Mouse (Mus musculus) kidney, adult 2 months (tissue): Measurements from ENCODE around the gene Aox3. TPM values are rescaled to one million over a fixed set of nuclear protein-coding genes. Genes with fewer than 3 reads are reported as not detected.

Source experiments
- DNase-seq: peaks from one replicate; pipeline ENCODE4 v3.0.0; 2021
- H3K27ac ChIP-seq: fragments of 200-500 bp; 2 replicates; pipeline ENCODE4 v1.5.1; 2012; ENCODE audit warnings: low read depth, low read length, control low read depth, inconsistent platforms; ENCODE audit not compliant: insufficient read depth
- H3K27me3 ChIP-seq: fragments of 200-500 bp; replicated peaks from 2 replicates; pipeline ENCODE4 v1.6.1; 2012; ENCODE audit warnings: mild to moderate bottlenecking, moderate library complexity, low read length, inconsistent platforms; ENCODE audit not compliant: control insufficient read depth, insufficient read depth
- H3K36me3 ChIP-seq: fragments of 200-500 bp; 2 replicates; pipeline ENCODE4 v1.6.1; 2012; ENCODE audit warnings: mild to moderate bottlenecking, moderate library complexity, low read length, inconsistent platforms; ENCODE audit not compliant: control insufficient read depth, insufficient read depth
- H3K4me1 ChIP-seq: fragments of 200-500 bp; 2 replicates; pipeline ENCODE4 v1.6.1; 2011; ENCODE audit warnings: low read length; ENCODE audit not compliant: control insufficient read depth, insufficient read depth
- H3K4me3 ChIP-seq: fragments of 200-500 bp; 2 replicates; pipeline ENCODE4 v1.5.1; 2011; ENCODE audit warnings: mild to moderate bottlenecking, low read depth, low read length, control low read depth; ENCODE audit not compliant: insufficient read depth
- CTCF ChIP-seq: fragments of 200-500 bp; conservative IDR thresholded peaks from 2 replicates; pipeline ENCODE4 v1.5.1; 2011; ENCODE audit warnings: low read depth, mild to moderate bottlenecking, control low read depth, low read length, moderate library complexity, mixed read lengths; ENCODE audit not compliant: insufficient read depth, insufficient read length
- POLR2A ChIP-seq: fragments of 200-500 bp; IDR thresholded peaks from one replicate; pipeline ENCODE4 v1.6.1; 2011; ENCODE audit warnings: low read depth, low read length, control low read depth
- WGBS: fragments of 180-500 bp; shearing (Covaris S2); methylation state at CpG from one replicate; pipeline ENCODE4 v1.1.7; 2018; 5-methylcytosine and 5-hydroxymethylcytosine counted together
- polyA plus RNA-seq: library from polyadenylated mRNA; depleted of rRNA; stranded (reverse); fragments of >200 nt; gene quantifications from 2 replicates; pipeline ENCODE4 v1.2.3, GENCODE M21; 2012

The Aox3 gene
- polyA plus RNA-seq, 1 experiment: 1.1 TPM

DNA sequence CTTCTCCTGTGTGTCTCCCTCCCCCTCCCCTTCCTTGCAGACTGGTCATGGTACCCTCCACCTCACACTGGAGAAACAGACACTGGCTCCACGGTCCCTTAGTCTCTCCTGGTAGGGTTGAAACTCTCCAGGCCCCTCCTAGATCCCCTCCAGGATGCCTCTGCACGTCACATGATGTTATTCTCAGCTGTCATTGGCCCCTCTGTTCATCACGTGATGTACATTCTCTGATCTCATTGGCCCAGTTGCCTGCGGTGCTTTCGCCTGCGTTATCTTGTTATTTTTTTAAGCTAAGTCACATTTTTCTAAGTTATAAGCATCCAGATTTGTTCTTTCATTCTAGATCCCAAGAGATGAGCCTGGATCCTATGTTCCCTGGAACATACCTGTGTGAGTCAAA, 7.2 kb upstream of the Aox3 start:
- Histone ChIP-seq H3K27ac (no peak overlapping the region), H3K36me3 (no peaks in the 10 kb centered on the region), H3K4me1 (no peaks in the 10 kb centered on the region), H3K4me3 (no peak overlapping the region), H3K27me3 (no peaks in the 10 kb centered on the region)
- TF ChIP-seq POLR2A: no peak
- no peak for TF ChIP-seq CTCF
- DNase-seq: no peak
- 92% methylated on average over 6 of the region's 6 CpGs for WGBS

DNA sequence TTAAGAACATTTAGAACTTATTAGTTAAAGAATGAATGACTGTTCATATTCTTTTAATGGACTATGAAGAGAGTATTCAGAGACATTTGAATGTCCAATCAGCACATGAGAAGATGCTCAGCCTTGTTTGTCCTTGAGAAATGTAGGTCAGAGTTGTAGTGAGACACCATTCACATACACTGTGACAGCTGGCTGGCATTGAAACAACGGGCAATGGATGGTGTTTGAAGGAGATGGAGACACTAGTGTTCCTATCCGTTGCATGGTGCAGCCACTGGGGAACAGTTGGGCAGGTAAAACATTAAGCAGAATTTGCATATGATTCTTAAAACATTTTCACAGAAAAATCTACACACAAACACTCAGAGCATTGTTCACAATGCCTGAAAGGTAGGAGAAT, 5.9 kb upstream of the Aox3 start:
- WGBS: 76% methylated on average over 2 of the region's 2 CpGs
- TF ChIP-seq CTCF (no peak), POLR2A (no peak)

DNA sequence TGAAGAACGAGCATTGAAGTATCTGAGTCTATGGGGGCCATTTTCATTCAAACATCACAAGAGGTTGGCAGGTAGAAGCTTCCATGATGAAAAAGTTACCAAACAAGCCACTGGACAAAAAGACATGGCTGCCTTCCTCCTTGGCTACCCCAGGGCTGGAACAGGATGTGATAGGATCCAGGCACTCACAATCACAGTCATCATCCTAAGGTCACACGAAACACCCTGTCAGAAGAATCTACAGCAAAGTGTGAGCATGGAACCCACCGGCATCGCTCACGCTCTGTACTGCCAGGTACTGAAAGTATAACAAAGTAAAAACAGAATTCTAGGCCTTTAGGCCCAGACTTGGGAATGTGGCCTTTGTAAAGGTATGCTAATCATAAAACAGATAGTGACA, 2.7 kb upstream of the Aox3 start:
- WGBS: 93% methylated on average over 5 of the region's 5 CpGs
- H3K36me3 ChIP-seq: no peaks in the 10 kb centered on the region
- no peaks in the 10 kb centered on the region for H3K27me3 ChIP-seq
- DNase-seq: no peak
- TF ChIP-seq POLR2A (no peak), CTCF (no peak)
- no peaks in the 10 kb centered on the region for H3K4me1 ChIP-seq
- H3K27ac ChIP-seq: no peak overlapping the region
- no peak overlapping the region for H3K4me3 ChIP-seq

More for the DNA sequence above, 5.9 kb upstream of the Aox3 start:
- DNase-seq: no peak
- no peaks in the 10 kb centered on the region for H3K27me3 ChIP-seq
- H3K36me3 ChIP-seq: no peaks in the 10 kb centered on the region
- no peak overlapping the region for H3K4me3 ChIP-seq
- no peaks in the 10 kb centered on the region for H3K4me1 ChIP-seq
- no peak overlapping the region for H3K27ac ChIP-seq

DNA sequence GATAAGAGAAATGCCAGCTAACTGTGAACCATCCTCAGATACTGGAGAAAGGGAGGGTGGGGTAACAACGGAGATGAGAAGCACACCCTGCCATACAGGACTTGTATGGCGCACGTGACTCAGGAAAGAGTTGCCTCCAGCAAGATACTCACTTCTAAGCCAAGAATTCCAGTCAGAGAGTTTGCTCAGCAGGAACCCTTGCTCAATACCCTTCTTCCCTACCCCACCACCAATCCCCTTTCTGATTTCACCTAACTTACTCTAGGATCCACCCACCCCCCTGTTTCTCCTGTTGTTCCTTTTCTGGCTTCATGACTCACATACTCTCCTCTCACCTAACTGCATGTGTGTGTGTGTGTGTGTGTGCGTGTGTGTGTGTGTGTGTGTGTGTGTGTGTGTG, 1.6 kb upstream of the Aox3 start:
- no peak for DNase-seq
- TF ChIP-seq CTCF: no peak
- TF ChIP-seq POLR2A: no peak
- Histone ChIP-seq H3K36me3 (no peaks in the 10 kb centered on the region), H3K27ac (no peak overlapping the region), H3K4me1 (no peaks in the 10 kb centered on the region), H3K4me3 (no peak overlapping the region), H3K27me3 (no peaks in the 10 kb centered on the region)
- 80% methylated on average over 4 of the region's 4 CpGs for WGBS

DNA sequence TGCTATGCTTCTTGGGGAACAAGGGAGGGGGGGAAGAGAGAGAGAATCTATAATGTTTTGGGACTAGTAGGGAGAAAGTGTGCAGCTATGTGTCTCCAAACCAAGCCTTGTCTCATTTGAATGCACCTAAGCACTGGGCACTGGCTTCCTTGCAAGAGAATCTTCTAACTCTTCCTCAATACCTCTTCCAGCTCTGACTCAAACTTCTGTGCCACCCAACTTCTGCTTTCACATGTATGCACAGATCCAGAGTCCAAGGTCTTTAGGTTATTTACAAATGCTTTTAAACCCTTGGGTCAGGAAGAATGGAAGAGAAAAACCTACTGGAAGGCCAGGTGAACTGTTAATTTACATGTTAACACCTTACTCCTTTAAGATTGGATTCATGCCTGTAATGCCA, 511 bp downstream of the Aox3 start:
- H3K27me3 ChIP-seq: no peaks in the 10 kb centered on the region
- no peak for DNase-seq
- no peaks in the 10 kb centered on the region for H3K4me1 ChIP-seq
- TF ChIP-seq POLR2A (no peak), CTCF (no peak)
- H3K36me3 ChIP-seq: no peaks in the 10 kb centered on the region
- no peak overlapping the region for H3K4me3 ChIP-seq
- H3K27ac ChIP-seq: no peak overlapping the region

DNA sequence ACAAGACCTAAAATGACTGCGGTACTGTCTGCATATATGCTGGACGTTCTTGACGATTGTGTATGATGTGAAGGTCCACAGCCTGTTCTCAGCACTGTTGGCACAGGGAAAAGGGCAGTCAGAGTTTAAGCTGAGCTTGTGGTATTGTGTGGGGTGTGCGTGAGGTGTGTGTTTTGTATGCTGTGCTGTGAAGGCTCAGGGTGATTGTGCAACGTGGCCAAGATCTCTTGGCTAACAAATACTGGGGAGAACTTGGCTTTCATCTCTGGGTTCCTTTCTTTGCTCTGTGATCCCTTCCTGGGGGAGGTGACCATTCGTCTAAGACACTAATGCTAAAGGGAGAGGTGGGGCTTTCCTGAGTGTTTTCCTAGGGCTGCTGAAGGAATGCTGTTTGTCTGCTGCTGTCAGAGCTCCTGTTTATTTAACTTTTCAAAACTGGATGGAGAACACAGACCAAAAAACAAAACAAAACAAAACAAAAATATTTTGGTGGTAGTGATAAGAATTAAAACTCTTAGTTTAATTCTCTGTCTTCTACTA, 1.2 kb downstream of the Aox3 start:
- Histone ChIP-seq H3K27ac (no peak overlapping the region), H3K36me3 (no peaks in the 10 kb centered on the region), H3K4me1 (no peaks in the 10 kb centered on the region), H3K27me3 (no peaks in the 10 kb centered on the region), H3K4me3 (no peak overlapping the region)
- 67% methylated on average over 6 of the region's 6 CpGs for WGBS
- no peak for TF ChIP-seq POLR2A
- no peak for TF ChIP-seq CTCF
- no peak for DNase-seq

DNA sequence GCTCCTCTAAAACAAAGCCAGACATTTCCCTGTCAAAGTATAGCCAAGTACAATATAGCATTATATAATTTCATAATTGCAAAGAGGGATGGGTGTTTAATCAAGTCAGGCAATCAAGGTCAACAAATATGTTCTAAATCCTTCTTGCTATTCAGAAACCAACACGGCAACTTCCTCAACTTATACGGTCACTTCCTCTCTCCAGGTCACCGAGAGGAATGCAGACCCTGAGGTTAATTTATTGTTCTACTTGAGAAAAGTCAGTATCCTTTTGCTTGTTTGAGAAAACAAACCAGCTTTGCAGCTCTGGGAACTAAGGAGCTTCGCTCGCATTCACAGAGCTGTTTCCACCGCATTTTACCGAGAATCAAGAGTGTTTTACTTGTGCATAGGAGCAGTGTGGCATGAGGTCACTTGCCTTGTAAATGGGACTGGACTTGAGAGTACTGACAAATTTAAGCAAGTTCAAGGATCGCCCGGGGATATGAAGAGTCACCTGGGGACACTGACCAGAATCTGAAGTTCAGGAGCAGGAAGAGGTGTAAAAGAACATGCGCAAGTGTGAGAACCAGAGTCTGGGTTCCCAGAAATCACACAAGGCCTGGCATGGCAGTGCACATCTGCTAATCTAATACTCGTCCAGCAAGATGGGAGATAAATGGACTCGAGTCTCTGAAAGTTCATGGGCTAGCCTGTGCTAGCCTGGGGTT, 1.9 kb downstream of the Aox3 start:
- Histone ChIP-seq H3K27me3 (no peaks in the 10 kb centered on the region), H3K36me3 (no peaks in the 10 kb centered on the region), H3K27ac (no peak overlapping the region), H3K4me3 (no peak overlapping the region), H3K4me1 (no peaks in the 10 kb centered on the region)
- no peak for TF ChIP-seq POLR2A
- no peak for TF ChIP-seq CTCF
- 45% methylated on average over 12 of the region's 12 CpGs for WGBS
- DNase-seq: no peak
